Mouse (Mus musculus) C2C12 (cell line): Measurements from ENCODE around the gene Cyp2g1. TPM values are rescaled to one million over a fixed set of nuclear protein-coding genes. Genes with fewer than 3 reads are reported as not detected.
"Not testable (repeated sequence)": the region's sequence is repeated elsewhere in the genome, so short reads cannot be mapped to it uniquely, and the experiment has no call there.

Experiments
- H3K27me3 ChIP-seq: one replicate; pipeline ENCODE4 v1.6.1; 2011; ENCODE audit not compliant: control insufficient read depth, insufficient read depth, insufficient read length
- H3K36me3 ChIP-seq: one replicate; pipeline ENCODE4 v1.6.1; 2011; ENCODE audit not compliant: control insufficient read depth, insufficient read depth
- H3K4me3 ChIP-seq: one replicate; pipeline ENCODE4 v1.5.1; 2011; ENCODE audit warnings: mild to moderate bottlenecking, control low read depth; ENCODE audit not compliant: poor library complexity, insufficient read depth, severe bottlenecking
- H3K79me2 ChIP-seq: one replicate; pipeline ENCODE4 v1.6.1; 2011; ENCODE audit not compliant: control insufficient read depth, insufficient read depth
- H3K79me3 ChIP-seq: one replicate; pipeline ENCODE4 v1.6.1; 2011; ENCODE audit warnings: low read depth, control low read depth
- H3ac ChIP-seq: one replicate; pipeline ENCODE3; 2011; ENCODE audit warnings: low read depth; ENCODE audit not compliant: control insufficient read depth, insufficient read length
- CEBPB ChIP-seq: IDR thresholded peaks from one replicate; pipeline ENCODE4 v1.6.1; 2011; ENCODE audit warnings: low read depth, mild to moderate bottlenecking, control low read depth, moderate library complexity
- CTCF ChIP-seq: IDR thresholded peaks from one replicate; pipeline ENCODE4 v1.5.1; 2011; ENCODE audit not compliant: control insufficient read depth, insufficient read depth, insufficient read length
- FOSL1 ChIP-seq: IDR thresholded peaks from one replicate; pipeline ENCODE4 v1.8.0; 2011; ENCODE audit warnings: mild to moderate bottlenecking, low read length; ENCODE audit not compliant: poor library complexity, insufficient read depth, severe bottlenecking
- MAX ChIP-seq: IDR thresholded peaks from one replicate; pipeline ENCODE4 v1.6.1; 2011; ENCODE audit warnings: mild to moderate bottlenecking, control low read depth
- MYOD1 ChIP-seq: IDR thresholded peaks from one replicate; pipeline ENCODE4 v1.6.1; 2011; ENCODE audit warnings: low read depth; ENCODE audit not compliant: control insufficient read depth, insufficient read length
- MYOG ChIP-seq: IDR thresholded peaks from one replicate; pipeline ENCODE4 v1.6.1; 2011; ENCODE audit not compliant: control insufficient read depth, insufficient read length; ENCODE audit errors: extremely low read depth
- USF1 ChIP-seq: IDR thresholded peaks from one replicate; pipeline ENCODE4 v1.6.1; 2011; ENCODE audit warnings: low read depth, mild to moderate bottlenecking, control low read depth, moderate library complexity
- polyA plus RNA-seq: library from polyadenylated mRNA; unstranded; fragments of >200 nt; fragmentation: generic; extraction: Trizol; gene quantifications from one replicate; pipeline ENCODE4 v1.2.1, GENCODE M21; 2012; ENCODE audit warnings: missing spikeins

Cyp2g1 gene
- polyA plus RNA-seq, 1 experiment: not detected

DNA sequence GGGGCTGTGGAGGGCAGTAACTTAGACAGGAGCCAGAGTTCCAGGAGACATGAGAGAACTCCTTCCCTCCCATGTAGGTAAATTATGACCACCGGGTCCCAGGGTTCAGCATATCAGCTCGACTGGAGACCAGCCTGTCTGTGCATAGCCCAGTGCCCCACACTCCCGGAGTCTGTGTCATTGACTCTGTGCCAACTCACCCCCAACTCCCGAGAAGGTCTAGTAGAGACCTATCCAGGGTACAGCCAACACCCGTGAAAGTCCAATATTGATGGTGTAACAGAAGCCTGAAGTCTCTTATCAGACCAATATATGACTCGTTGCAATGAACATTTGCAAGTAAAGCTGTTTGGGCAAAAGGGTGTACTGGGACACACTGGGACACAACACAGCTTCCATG, 18.7 kb upstream of the Cyp2g1 start:
- no peak overlapping the region for H3ac ChIP-seq
- H3K27me3 ChIP-seq: no peaks in the 10 kb centered on the region
- H3K36me3 ChIP-seq: no peaks in the 10 kb centered on the region
- H3K79me2 ChIP-seq: no peaks in the 10 kb centered on the region
- no peak overlapping the region for H3K4me3 ChIP-seq
- no peak for TF ChIP-seq MAX
- TF ChIP-seq CTCF: no peak
- TF ChIP-seq CEBPB: no peak
- TF ChIP-seq FOSL1: no peak
- TF ChIP-seq MYOD1: no peak
- TF ChIP-seq MYOG: no peak
- TF ChIP-seq USF1: no peak
- no peaks in the 10 kb centered on the region for H3K79me3 ChIP-seq

DNA sequence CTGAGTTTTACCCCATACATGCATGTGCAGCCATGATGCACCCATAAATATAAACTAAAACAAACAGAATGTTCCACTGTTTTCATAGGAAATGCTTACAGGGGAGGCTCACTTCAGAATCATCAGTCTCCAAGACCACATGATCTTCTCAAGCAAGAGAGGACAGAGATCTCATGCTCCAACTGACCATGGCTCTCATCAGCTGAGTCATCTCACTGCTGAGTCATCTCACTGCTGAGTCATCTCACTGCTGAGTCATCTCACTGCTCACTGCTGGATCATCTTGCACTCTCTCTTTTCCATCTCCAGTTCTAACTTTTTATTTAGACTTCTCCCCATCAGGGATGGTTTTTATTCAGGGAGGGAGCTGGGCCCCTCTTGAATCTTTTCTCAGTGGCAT, 8.6 kb upstream of the Cyp2g1 start:
- TF ChIP-seq FOSL1: peak; percentile 98
- TF ChIP-seq MAX: no peak
- TF ChIP-seq USF1: peak; percentile 52
- Histone ChIP-seq H3K36me3 (no peaks in the 10 kb centered on the region), H3K79me2 (no peaks in the 10 kb centered on the region), H3K4me3 (no peak overlapping the region), H3K79me3 (no peaks in the 10 kb centered on the region), H3K27me3 (no peaks in the 10 kb centered on the region), H3ac (no peak overlapping the region)

DNA sequence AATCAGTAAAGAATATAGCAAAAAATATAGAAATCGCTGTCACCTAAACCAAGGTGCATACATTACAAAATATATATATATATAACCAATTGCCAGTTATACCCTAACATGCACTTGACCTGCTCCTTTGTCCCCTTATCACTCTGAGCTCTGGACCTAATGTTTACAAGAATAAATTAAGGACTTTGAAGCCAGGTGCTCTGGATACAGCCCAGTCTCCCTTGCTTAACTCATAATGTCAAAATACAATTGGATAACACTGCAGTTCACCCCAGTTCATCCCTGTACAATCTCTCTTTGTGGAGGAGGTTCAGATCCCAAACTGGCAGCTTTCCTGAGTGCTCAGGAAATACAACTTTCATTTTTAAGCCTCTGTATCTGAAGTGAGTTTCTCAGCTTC, 7.7 kb upstream of the Cyp2g1 start:
- no peaks in the 10 kb centered on the region for H3K36me3 ChIP-seq
- H3K79me3 ChIP-seq: no peaks in the 10 kb centered on the region
- TF ChIP-seq MYOD1 (no peak), MAX (no peak), USF1 (no peak), FOSL1 (no peak), MYOG (no peak), CEBPB (no peak), CTCF (no peak)
- no peak overlapping the region for H3ac ChIP-seq
- H3K27me3 ChIP-seq: no peaks in the 10 kb centered on the region
- no peak overlapping the region for H3K4me3 ChIP-seq
- H3K79me2 ChIP-seq: no peaks in the 10 kb centered on the region

DNA sequence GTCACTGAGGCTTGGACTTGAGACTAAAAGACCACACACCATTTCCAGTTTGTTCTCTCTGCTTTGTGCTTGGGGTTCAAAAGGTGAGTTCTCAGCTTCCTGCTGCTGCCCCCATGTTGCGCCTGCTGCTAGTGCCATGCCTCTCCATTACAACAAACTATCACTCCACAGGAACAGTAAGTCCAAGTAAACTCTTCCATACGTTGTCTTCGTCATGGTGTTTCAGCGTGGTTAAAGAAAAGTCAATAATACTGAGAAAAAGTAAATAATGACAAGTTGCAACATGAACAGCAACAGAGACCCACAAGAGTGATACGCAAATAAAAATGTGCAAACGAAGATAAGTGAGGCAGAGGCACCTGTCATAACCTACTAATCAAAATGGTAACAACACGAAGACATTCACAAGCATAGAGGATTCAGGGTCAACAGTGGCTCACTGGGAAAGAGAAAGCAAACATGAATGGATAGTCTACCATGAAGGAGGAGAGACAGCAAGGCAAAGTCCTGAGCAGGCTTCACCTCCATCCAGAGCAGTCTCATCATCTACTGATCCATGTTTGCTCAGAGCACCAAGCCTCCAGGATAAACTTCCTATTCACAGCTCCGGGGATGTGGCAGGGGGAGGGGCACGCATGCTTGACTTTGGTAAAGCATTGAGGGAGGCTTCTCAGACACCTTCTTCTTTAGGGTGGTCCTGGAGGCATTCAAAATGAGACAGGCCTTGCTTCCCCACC, 23.0 kb downstream of the Cyp2g1 start:
- H3K27me3 ChIP-seq, H3K79me2 ChIP-seq, H3K79me3 ChIP-seq: not testable (repeated sequence)

DNA sequence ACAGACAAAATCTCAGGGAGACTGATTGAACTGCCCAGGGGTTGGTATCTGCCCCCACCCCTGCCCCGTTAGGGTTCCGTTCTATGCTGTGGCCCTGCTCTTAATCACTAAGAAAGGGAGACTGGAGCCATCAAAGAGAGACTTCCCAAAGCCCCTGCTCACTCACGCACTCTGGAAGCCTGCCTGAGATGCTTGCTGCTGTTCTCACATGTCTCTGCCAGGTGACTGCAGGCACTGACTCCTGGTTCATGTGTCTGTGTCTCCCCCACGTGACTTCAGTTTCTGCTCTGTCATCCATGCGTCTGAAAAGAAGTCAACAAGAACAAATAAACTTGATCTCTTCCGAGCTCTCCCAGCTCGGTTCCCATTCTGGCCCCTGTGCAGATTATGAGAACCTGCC, 24.0 kb downstream of the Cyp2g1 start:
- H3ac ChIP-seq, H3K79me2 ChIP-seq, H3K79me3 ChIP-seq, H3K36me3 ChIP-seq, H3K27me3 ChIP-seq, H3K4me3 ChIP-seq: not testable (repeated sequence)

More for the DNA sequence above, 23.0 kb downstream of the Cyp2g1 start:
- H3ac ChIP-seq, H3K36me3 ChIP-seq, H3K4me3 ChIP-seq: not testable (repeated sequence)

DNA sequence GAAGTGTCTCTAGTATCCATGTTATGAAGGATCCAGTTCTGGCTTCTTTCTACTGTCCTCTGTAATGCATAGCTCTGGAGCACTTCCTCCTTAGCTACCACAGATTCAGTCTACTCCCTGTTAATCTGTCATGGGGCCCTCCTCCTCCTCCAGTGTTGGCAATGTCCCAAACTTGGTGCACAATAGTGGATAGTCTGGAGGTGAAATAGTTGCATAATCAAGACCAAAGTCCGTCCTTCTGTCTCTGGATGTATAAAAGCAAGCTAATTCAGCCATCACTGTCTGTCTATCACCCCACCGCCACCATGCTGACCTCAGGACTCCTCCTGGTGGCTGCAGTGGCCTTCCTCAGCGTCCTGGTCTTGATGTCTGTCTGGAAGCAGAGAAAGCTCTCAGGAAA, 26.4 kb downstream of the Cyp2g1 start, which contains the start of gene Cyp2a5:
Cyp2a5 (plus strand) TSS at position 247 of the 400 bp plus-strand sequence.
- H3K79me3 ChIP-seq, H3ac ChIP-seq, H3K79me2 ChIP-seq, H3K4me3 ChIP-seq, H3K36me3 ChIP-seq, H3K27me3 ChIP-seq: not testable (repeated sequence)

DNA sequence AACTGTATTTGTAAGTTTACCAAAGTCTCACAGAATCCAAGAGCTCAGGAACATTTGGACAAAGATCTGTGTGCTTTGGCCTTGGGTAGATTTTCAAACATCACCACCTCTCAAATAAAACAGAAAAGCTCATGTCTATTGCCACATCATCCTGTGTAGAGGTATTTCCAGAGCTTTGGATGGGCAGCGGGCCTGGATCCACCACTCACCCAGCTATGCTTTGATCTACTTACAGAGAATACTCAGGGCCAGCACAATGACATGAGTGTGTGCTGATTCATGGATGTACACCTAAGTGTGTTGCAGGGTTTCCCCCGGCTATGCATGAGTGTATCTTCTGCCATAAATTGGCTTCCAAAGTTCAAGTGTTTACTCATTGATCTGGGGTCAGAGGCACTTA, 34.7 kb downstream of the Cyp2g1 start:
- H3K27me3 ChIP-seq, H3K79me2 ChIP-seq, H3K79me3 ChIP-seq, H3K36me3 ChIP-seq, H3ac ChIP-seq, H3K4me3 ChIP-seq: not testable (repeated sequence)

DNA sequence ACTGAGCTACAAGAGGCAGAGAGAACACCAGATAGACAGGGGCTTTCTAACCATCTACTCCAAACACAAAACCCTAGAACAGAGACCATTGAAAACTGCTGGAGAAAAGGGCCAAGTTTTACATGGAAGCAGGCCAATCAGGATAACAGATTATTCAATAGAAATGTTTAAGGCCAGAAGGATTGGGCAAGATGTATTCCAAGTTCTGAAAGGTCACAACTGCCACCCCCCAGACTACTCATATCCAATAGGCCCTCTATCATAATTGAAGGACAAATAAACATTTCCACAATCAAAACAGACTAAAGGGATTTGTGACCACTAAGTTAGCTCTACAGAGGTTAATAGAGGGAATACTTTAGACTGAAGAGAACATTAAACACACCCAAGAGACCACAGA, 41.4 kb downstream of the Cyp2g1 start:
- H3K79me3 ChIP-seq, H3K27me3 ChIP-seq, H3K36me3 ChIP-seq, H3K79me2 ChIP-seq, H3K4me3 ChIP-seq, H3ac ChIP-seq: not testable (repeated sequence)
